Mouse (Mus musculus) forebrain, postnatal 0 days (tissue): Measurements from ENCODE around the gene Prrc2a. TPM values are rescaled to one million over a fixed set of nuclear protein-coding genes. Genes with fewer than 3 reads are reported as not detected.

Experiments used
- ATAC-seq: fragments of 200-750 bp; cut with Nextera tagmentation; 2 replicates; pipeline ENCODE4 v1.8.0; 2017; ENCODE audit warnings: mild to moderate bottlenecking, moderate library complexity
- DNase-seq: peaks from one replicate; pipeline ENCODE4 v3.0.0-alpha.2; 2015
- H3K27ac ChIP-seq: fragments of 300-500 bp; sonication (generic); 2 replicates; pipeline ENCODE4 v1.5.1; 2014; ENCODE audit warnings: low read depth, mild to moderate bottlenecking, antibody characterized with exemption, low read length, moderate library complexity, mixed read lengths
- H3K27me3 ChIP-seq: fragments of 300-500 bp; sonication (generic); 2 replicates; pipeline ENCODE4 v1.6.1; 2014; ENCODE audit warnings: mild to moderate bottlenecking, low read length, mixed read lengths; ENCODE audit not compliant: insufficient read depth
- H3K36me3 ChIP-seq: fragments of 300-500 bp; sonication (generic); 2 replicates; pipeline ENCODE4 v1.6.1; 2014; ENCODE audit warnings: mild to moderate bottlenecking, moderate library complexity; ENCODE audit not compliant: insufficient read depth
- H3K4me1 ChIP-seq: fragments of 300-500 bp; sonication (generic); 2 replicates; pipeline ENCODE4 v1.6.1; 2014; ENCODE audit warnings: antibody characterized with exemption; ENCODE audit not compliant: insufficient read depth
- H3K4me2 ChIP-seq: fragments of 300-500 bp; sonication (generic); 2 replicates; pipeline ENCODE4 v1.6.1; 2014; ENCODE audit warnings: low read depth, mild to moderate bottlenecking, moderate library complexity
- H3K4me3 ChIP-seq: fragments of 300-500 bp; sonication (generic); 2 replicates; pipeline ENCODE4 v1.5.1; 2014; ENCODE audit warnings: low read depth, low read length, mixed read lengths
- H3K9ac ChIP-seq: fragments of 300-500 bp; sonication (generic); 2 replicates; pipeline ENCODE4 v1.6.1; 2014; ENCODE audit warnings: mild to moderate bottlenecking
- H3K9me3 ChIP-seq: fragments of 300-500 bp; sonication (generic); 2 replicates; pipeline ENCODE4 v1.6.1; 2016; ENCODE audit warnings: low read length
- CTCF ChIP-seq: sonication (generic); IDR thresholded peaks from 2 replicates; pipeline ENCODE4 v1.5.1; 2016; ENCODE audit warnings: antibody characterized with exemption, control low read depth, low read depth
- WGBS: fragments of 180-500 bp; shearing (Covaris S2); extraction: QIAGEN DNeasy Blood & Tissue Kit; methylation state at CpG from one replicate; pipeline ENCODE4 v1.1.7; 2014; 5-methylcytosine and 5-hydroxymethylcytosine counted together
- polyA plus RNA-seq: library from polyadenylated mRNA; unstranded; fragments of >200 nt; fragmentation: Nextera tagmentation; extraction: Ambion mirVana; gene quantifications from 2 replicates; pipeline ENCODE4 v1.2.1, GENCODE M21; 2015
- total RNA-seq: library from RNA; depleted of rRNA; stranded (reverse); fragments of >200 nt; gene quantifications from 2 replicates; pipeline ENCODE4 v1.2.3, GENCODE M21; 2014

The Prrc2a gene
- total and polyA plus RNA-seq, 2 experiments from 2014 or later: 85.3 to 155 TPM

GRCm38 (mm10) chr17:35202442-35202841, 37.7 kb upstream of the Prrc2a start:
- Histone ChIP-seq H3K27me3 (peaks cover 5% of the 10 kb centered on the region), H3K4me1 (no peaks in the 10 kb centered on the region), H3K4me2 (no peak overlapping the region), H3K4me3 (no peak overlapping the region), H3K9ac (no peak overlapping the region), H3K27ac (no peak overlapping the region), H3K36me3 (no peaks in the 10 kb centered on the region), H3K9me3 (no peaks in the 10 kb centered on the region)
- no peak for DNase-seq
- 73% methylated on average over 4 of the region's 4 CpGs for WGBS
- no peak for ATAC-seq
- TF ChIP-seq CTCF: no peak

DNA sequence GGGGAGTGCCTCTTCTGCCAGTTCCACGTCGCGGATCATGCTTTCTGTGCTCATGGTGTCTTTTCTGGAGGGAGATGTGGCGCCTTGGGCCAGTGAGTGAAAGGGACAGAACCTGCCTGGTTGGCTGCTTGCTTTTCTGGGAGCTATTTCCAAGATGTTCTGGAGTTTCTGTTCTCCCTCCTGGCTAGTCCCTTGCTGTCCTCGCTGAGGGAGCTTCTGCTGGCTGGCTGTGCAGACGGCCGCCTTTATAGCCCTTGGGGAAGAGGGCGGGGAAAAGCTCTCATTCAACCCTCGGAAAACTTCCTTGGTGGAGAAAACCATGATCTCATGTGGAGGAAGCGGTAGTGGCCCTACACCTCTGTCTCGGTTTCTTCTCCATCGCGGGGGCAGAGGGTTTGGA, 37.1 kb upstream of the Prrc2a start, which contains the start of gene Tnf:
Gene Tnf (minus strand): TSS at position 221 of the 400 bp plus-strand sequence.
- Histone ChIP-seq H3K4me3 (no peak within 1 kb of the TSS), H3K9me3 (no peaks in the 10 kb centered on the region), H3K36me3 (no peaks in the 10 kb centered on the region), H3K4me2 (no peak within 1 kb of the TSS), H3K27ac (no peak within 1 kb of the TSS), H3K4me1 (no peaks in the 10 kb centered on the region), H3K27me3 (peaks cover 5% of the 10 kb centered on the region), H3K9ac (no peak within 1 kb of the TSS)
- 49% methylated on average over 13 of the region's 13 CpGs for WGBS
- no peak for TF ChIP-seq CTCF
- no peak for DNase-seq
- no peak for ATAC-seq

- H3K27me3 ChIP-seq: peaks cover 5% of the 10 kb centered on the region
Observed at GRCm38 (mm10) chr17:35201128-35201527, 36.4 kb upstream of the Prrc2a start.

DNA sequence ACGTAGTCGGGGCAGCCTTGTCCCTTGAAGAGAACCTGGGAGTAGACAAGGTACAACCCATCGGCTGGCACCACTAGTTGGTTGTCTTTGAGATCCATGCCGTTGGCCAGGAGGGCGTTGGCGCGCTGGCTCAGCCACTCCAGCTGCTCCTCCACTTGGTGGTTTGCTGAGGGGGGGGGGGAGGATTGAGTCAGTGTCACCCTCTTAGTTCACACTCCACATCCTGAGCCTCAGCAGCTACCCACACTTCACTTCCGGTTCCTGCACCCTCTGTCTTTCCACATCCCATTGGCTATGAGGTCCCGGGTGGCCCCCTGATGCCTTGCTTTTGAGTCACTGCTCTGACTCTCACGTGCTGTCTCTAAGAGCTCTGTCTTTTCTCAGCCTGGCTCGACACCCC, 35.7 kb upstream of the Prrc2a start:
- no peak overlapping the region for H3K9ac ChIP-seq
- no peak for TF ChIP-seq CTCF
- 87% methylated on average over 11 of the region's 11 CpGs for WGBS
- ATAC-seq (no peak), DNase-seq (no peak)
- H3K27me3 ChIP-seq: peaks cover 7% of the 10 kb centered on the region
- H3K4me3 ChIP-seq: no peak overlapping the region
- H3K9me3 ChIP-seq: no peaks in the 10 kb centered on the region
- no peak overlapping the region for H3K27ac ChIP-seq
- H3K4me1 ChIP-seq: 0 out of 2 replicates have a peak, but pooled peaks cover 7% of the 10 kb centered on the region
- H3K4me2 ChIP-seq: no peak overlapping the region
- H3K36me3 ChIP-seq: no peaks in the 10 kb centered on the region

More at GRCm38 (mm10) chr17:35201128-35201527, 36.4 kb upstream of the Prrc2a start:
- ATAC-seq: no peak
- no peak for TF ChIP-seq CTCF
- H3K9ac ChIP-seq: no peak overlapping the region
- H3K27ac ChIP-seq: no peak overlapping the region
- no peak for DNase-seq
- H3K4me2 ChIP-seq: no peak overlapping the region
- WGBS: 82% methylated on average over 11 of the region's 11 CpGs
- 0 out of 2 replicates have a peak, but pooled peaks cover under 1% of the 10 kb centered on the region for H3K4me1 ChIP-seq
- H3K36me3 ChIP-seq: no peaks in the 10 kb centered on the region
- H3K4me3 ChIP-seq: no peak overlapping the region
- H3K9me3 ChIP-seq: no peaks in the 10 kb centered on the region

DNA sequence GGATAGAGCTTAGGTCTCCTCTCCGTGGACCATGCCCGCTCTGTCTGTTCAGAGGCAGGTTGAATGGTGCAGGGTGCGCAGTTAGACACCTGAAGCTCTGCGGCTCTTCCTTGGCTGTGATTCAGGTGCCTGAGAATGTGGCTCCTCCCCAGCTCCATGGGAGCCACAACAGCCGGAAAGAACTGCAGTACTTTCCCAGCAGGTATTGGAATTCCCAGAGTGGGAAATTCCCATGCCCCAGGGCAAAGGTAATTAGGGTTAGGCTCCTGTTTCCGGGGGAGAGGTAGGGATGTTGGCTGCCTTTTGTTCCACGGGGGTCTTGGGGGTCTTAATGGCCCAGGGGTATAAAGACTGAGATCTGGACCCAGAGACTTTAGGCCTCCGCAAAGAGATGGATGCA, 34.2 kb upstream of the Prrc2a start:
- peaks cover 12% of the 10 kb centered on the region for H3K27me3 ChIP-seq
- H3K27ac ChIP-seq: no peak overlapping the region
- H3K36me3 ChIP-seq: no peaks in the 10 kb centered on the region
- no peak overlapping the region for H3K4me2 ChIP-seq
- ATAC-seq: no peak
- no peak for DNase-seq
- no peak overlapping the region for H3K4me3 ChIP-seq
- H3K4me1 ChIP-seq: 0 out of 2 replicates have a peak, but pooled peaks cover 10% of the 10 kb centered on the region
- WGBS: 27% methylated on average over 8 of the region's 8 CpGs
- TF ChIP-seq CTCF: no peak
- no peak overlapping the region for H3K9ac ChIP-seq
- no peaks in the 10 kb centered on the region for H3K9me3 ChIP-seq

- Histone ChIP-seq H3K27ac (no peak overlapping the region), H3K9me3 (no peaks in the 10 kb centered on the region), H3K9ac (no peak overlapping the region), H3K36me3 (no peaks in the 10 kb centered on the region), H3K4me2 (no peak overlapping the region), H3K4me1 (0 out of 2 replicates have a peak, but pooled peaks cover 10% of the 10 kb centered on the region), H3K27me3 (peaks cover 12% of the 10 kb centered on the region), H3K4me3 (no peak overlapping the region)
- 63% methylated on average over 7 of the region's 7 CpGs for WGBS
- TF ChIP-seq CTCF: no peak
- DNase-seq (no peak), ATAC-seq (no peak)
Observed at GRCm38 (mm10) chr17:35198029-35198428, 33.3 kb upstream of the Prrc2a start.

DNA sequence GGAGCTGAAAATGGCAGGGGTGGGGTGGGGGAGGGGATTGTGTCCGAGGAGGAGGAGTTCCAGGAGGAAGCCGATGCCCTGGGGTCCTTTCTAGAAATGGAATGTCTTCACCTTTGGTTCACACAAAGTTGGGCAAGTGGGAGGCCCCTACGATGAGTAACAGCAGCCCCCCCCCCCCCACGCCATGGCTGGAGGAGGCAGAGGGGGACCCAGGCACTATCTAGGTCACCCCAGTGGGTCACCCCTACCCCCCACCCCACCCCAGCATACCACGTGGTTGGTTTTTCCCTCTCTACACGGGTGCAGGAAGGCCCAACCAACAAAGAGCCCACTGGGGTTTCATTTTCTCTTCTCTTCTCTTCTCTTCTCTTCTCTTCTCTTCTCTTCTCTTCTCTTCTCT, 32.4 kb upstream of the Prrc2a start:
- no peak for TF ChIP-seq CTCF
- no peak overlapping the region for H3K4me3 ChIP-seq
- no peak overlapping the region for H3K9ac ChIP-seq
- no peaks in the 10 kb centered on the region for H3K36me3 ChIP-seq
- no peaks in the 10 kb centered on the region for H3K9me3 ChIP-seq
- H3K4me2 ChIP-seq: no peak overlapping the region
- no peak overlapping the region for H3K27ac ChIP-seq
- peaks cover 12% of the 10 kb centered on the region for H3K27me3 ChIP-seq
- 0 out of 2 replicates have a peak, but pooled peaks cover 10% of the 10 kb centered on the region for H3K4me1 ChIP-seq
- 51% methylated on average over 5 of the region's 6 CpGs for WGBS
- ATAC-seq: no peak
- DNase-seq: no peak
